Mouse (Mus musculus): ENCODE measurements around the gene Duox1.

- no peak for TF ChIP-seq CTCF (IDR thresholded peaks at IDR 0.05; ENCODE audit: control insufficient read depth, insufficient read depth, low read length)
- no peak for TF ChIP-seq POLR2A (IDR thresholded peaks at IDR 0.05; ENCODE audit: borderline replicate concordance, control insufficient read depth, low read depth, low read length)
Observed at GRCm38 (mm10) chr2:122385095-122385494, 69.6 kb downstream of the Duox1 start.

All from bone marrow, adult 2 months (tissue).